Mouse (Mus musculus) bone marrow, adult 2 months (tissue): ENCODE results near the gene Dmrtc1a.
"Not testable (repeated sequence)": the region's sequence is repeated elsewhere in the genome, so short reads cannot be mapped to it uniquely, and the experiment has no call there.

Experiments
- CTCF ChIP-seq: fragments of 200-500 bp; IDR thresholded peaks from 2 replicates; pipeline ENCODE4 v1.5.1; 2011; ENCODE audit warnings: low read length, control low read depth; ENCODE audit not compliant: control insufficient read depth, insufficient read depth
- POLR2A ChIP-seq: fragments of 200-500 bp; IDR thresholded peaks from 2 replicates; pipeline ENCODE4 v1.6.1; 2011; ENCODE audit warnings: low read depth, mild to moderate bottlenecking, control low read depth, low read length, borderline replicate concordance; ENCODE audit not compliant: control insufficient read depth

DNA sequence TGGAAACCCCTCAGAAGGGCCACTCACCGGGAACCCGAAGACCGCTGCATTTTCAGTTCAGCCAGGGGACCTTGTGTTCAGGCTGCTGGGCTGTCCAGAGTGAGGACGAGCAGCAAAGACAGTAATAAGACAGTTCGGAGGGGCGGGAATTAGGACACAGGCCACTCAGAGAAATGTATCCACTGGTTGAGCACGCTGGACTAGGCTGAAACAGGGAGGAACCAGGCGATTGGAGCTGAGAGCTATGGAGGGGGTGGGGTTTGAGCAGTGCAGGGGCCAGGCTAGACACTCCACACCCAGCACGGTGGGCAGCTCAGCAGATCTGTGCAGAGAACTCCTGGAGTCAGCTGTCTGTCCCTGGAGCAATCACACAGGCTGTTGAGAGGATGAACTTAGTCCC, at the start of gene Dmrtc1a, which contains the start of gene 1700011M02Rik:
- not testable (repeated sequence) for TF ChIP-seq POLR2A, CTCF
